Mouse (Mus musculus) kidney, adult 2 months (tissue): ENCODE data around the gene Taf3.

ENCODE experiments used
- CTCF ChIP-seq: fragments of 200-500 bp; conservative IDR thresholded peaks from 2 replicates; pipeline ENCODE4 v1.5.1; 2011; ENCODE audit warnings: low read depth, mild to moderate bottlenecking, control low read depth, low read length, moderate library complexity, mixed read lengths; ENCODE audit not compliant: insufficient read depth, insufficient read length
- POLR2A ChIP-seq: fragments of 200-500 bp; IDR thresholded peaks from one replicate; pipeline ENCODE4 v1.6.1; 2011; ENCODE audit warnings: low read depth, low read length, control low read depth

DNA sequence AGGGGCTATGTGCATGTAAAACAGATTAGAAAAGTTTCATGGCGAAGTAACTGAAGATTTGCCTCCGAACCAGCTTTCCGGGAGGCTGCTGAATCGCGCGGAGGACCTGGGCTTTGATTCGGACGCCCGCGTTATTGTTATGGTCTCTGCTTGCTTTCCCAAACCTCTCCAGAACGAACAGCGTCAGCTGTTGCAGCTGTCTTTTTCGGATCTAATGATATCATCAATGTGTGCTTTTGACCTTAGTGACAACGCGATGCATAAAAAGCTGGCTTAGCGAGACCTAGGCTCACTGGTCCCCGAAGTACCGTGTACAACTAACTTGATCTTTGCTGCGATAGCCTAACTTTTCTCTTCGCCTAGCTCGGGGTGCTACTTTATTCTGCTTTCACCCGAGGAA is 169.3 kb downstream of the Taf3 start:
- no peak for TF ChIP-seq CTCF
- no peak for TF ChIP-seq POLR2A
